Mouse (Mus musculus) embryonic facial prominence, embryonic 12.5 days (tissue): Measurements from ENCODE around the gene Tenm2. TPM values are rescaled to one million over a fixed set of nuclear protein-coding genes. Genes with fewer than 3 reads are reported as not detected.
A peak's percentile ranks its signal among the peaks of the same experiment; 100 is the strongest.

Experiments
- ATAC-seq: fragments of 200-750 bp; cut with Nextera tagmentation; 2 replicates; pipeline ENCODE4 v1.8.0; 2017; ENCODE audit not compliant: insufficient number of reproducible peaks, insufficient read depth, low FRiP score, low TSS enrichment
- H3K27ac ChIP-seq: fragments of 300-500 bp; sonication (generic); 2 replicates; pipeline ENCODE4 v1.5.1; 2016; ENCODE audit warnings: mild to moderate bottlenecking
- H3K27me3 ChIP-seq: fragments of 300-500 bp; sonication (generic); 2 replicates; pipeline ENCODE4 v1.6.1; 2016; ENCODE audit warnings: mild to moderate bottlenecking, moderate library complexity
- H3K36me3 ChIP-seq: fragments of 300-500 bp; sonication (generic); 2 replicates; pipeline ENCODE4 v1.6.1; 2016; ENCODE audit warnings: mild to moderate bottlenecking
- H3K4me1 ChIP-seq: fragments of 300-500 bp; sonication (generic); 2 replicates; pipeline ENCODE4 v1.6.1; 2016
- H3K4me2 ChIP-seq: fragments of 300-500 bp; sonication (generic); replicated peaks from 2 replicates; pipeline ENCODE4 v1.6.1; 2016; ENCODE audit warnings: mild to moderate bottlenecking, moderate library complexity
- H3K4me3 ChIP-seq: fragments of 300-500 bp; sonication (generic); 2 replicates; pipeline ENCODE4 v1.5.1; 2016; ENCODE audit warnings: mild to moderate bottlenecking
- H3K9ac ChIP-seq: fragments of 300-500 bp; sonication (generic); 2 replicates; pipeline ENCODE4 v1.6.1; 2016; ENCODE audit warnings: mild to moderate bottlenecking, moderate library complexity
- H3K9me3 ChIP-seq: fragments of 300-500 bp; sonication (generic); 2 replicates; pipeline ENCODE4 v1.6.1; 2016; ENCODE audit warnings: mild to moderate bottlenecking, moderate library complexity
- WGBS: fragments of 180-500 bp; shearing (Covaris S2); methylation state at CpG from one replicate; pipeline ENCODE4 v1.1.7; 2016; 5-methylcytosine and 5-hydroxymethylcytosine counted together
- polyA plus RNA-seq: library from polyadenylated mRNA; unstranded; fragments of >200 nt; fragmentation: Nextera tagmentation; extraction: Ambion mirVana; gene quantifications from 2 replicates; pipeline ENCODE4 v1.2.1, GENCODE M21; 2016

The Tenm2 gene
- polyA plus RNA-seq, 1 experiment from 2014 or later: 3.4 TPM

DNA sequence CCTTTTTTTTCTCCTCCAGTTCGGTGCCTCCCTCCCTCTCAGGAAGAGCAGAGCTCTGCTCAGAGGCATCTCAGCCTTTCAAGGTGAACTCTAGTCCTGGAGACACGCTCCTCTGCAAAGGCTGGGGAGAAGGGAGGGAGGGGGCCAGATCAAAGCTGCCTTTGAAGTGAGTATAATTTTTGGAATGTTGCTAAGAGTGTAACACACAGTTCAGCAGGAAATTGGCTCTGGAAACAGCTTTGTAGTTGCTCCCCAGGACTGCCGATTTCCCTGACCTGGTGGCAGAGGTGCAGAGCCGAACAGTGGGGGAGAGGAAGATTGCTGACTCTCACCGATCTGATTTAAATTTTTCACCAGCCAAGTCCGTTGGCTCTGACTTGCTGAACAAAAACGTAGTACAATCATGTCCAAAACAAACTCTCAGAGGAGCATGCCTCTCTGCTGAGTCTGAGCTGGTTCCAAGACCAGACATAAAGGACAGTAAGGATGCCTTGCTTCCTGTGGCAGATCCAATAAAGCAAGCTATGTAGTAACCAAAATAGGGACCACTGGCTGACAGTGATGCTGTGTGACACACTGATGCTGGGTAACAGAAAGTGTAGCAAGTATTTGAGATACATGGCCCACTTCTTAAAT, 901.5 kb downstream of the Tenm2 start:
- Histone ChIP-seq H3K27ac (peak overlapping the region; percentile 57; the same call in 1 of the 2 replicates), H3K27me3 (no peaks in the 10 kb centered on the region), H3K9me3 (no peaks in the 10 kb centered on the region), H3K4me1 (0 out of 2 replicates have a peak, but pooled peaks cover 15% of the 10 kb centered on the region), H3K36me3 (no peaks in the 10 kb centered on the region), H3K4me2 (no peak overlapping the region), H3K9ac (no peak overlapping the region), H3K4me3 (no peak overlapping the region)
- WGBS: 3% methylated on average over 7 of the region's 7 CpGs
- ATAC-seq: peak; percentile 28; the same call in 1 of the 2 replicates

DNA sequence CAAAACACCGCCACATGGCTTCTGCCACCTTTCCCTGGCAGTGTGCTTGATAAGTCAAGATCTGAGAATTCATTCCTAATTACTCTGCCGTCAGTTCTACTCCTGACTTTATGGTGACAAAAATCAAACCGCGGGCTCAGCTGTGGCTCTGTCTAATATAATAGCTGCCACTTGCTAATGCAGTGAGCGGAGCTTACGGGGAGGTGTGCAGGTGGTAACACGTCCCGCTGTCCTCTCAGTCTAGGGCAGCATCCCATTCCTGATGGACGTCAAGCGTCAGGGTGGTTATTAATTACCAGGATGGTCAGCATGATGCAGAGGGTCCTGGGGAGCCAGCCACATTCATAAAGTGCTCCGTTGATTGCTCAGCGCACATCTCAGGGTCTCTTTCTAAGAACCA, 903.5 kb downstream of the Tenm2 start:
- no peaks in the 10 kb centered on the region for H3K9me3 ChIP-seq
- WGBS: 71% methylated on average over 12 of the region's 12 CpGs
- H3K27ac ChIP-seq: no peak overlapping the region
- no peaks in the 10 kb centered on the region for H3K27me3 ChIP-seq
- no peak overlapping the region for H3K4me3 ChIP-seq
- no peak for ATAC-seq
- no peaks in the 10 kb centered on the region for H3K36me3 ChIP-seq
- 0 out of 2 replicates have a peak, but pooled peaks cover 15% of the 10 kb centered on the region for H3K4me1 ChIP-seq
- no peak overlapping the region for H3K9ac ChIP-seq
- no peak overlapping the region for H3K4me2 ChIP-seq

DNA sequence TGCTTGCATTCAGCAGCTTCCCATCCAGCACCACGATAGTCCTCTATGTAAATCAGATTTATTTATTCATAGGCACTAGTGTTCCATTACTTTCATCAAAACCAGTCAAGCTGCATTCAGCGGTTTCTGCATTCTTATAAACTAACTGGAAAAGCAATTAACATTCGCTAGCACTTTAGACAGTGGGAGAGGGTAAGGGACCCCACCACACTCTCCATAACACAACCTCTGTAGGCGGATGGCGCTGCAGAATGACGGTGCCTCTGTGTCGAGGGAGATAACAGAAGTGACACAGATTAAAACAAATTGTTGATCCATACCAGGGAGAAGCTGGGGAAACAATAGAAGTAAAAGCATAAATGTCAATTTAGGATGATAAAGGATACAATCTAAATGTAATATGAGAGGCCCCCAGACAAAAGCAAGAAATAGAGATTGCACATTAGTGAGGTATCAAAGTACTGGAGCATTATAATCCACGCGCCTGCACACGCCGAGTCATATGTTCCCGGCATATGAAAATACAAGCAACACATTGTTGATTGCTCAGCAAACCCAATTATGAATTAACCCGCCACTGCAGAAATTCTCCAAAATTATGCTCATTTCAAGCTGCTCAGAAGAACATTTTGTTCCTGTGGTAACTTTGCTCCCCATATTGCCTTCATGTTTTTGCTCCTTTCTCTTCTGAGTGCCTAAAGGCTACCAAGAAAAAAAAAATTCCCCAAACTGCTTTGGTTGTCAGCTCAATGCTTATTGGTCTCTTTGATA, 904.2 kb downstream of the Tenm2 start:
- H3K9ac ChIP-seq: no peak overlapping the region

DNA sequence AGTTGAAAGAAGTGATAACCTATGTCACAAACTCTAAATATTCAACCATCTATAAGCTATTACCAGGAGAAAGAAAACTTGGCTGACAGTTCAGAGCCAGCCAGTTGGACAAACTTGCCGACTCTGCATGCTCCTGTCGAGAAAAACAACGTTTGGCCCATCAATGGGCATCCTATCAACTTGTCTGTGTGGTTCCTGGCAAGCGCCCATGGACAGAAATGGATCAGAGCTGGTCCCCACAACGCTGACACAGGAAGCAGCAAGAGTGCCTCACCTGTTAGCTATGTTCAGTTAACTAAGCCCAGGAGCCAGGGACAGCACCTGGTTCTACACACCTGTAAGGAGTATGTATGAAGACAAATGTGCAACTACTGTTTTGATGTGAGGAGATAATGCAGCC, 908.5 kb downstream of the Tenm2 start:
- Histone ChIP-seq H3K9me3 (no peaks in the 10 kb centered on the region), H3K4me3 (no peak overlapping the region), H3K9ac (no peak overlapping the region), H3K27me3 (no peaks in the 10 kb centered on the region), H3K4me2 (no peak overlapping the region), H3K36me3 (no peaks in the 10 kb centered on the region), H3K4me1 (0 out of 2 replicates have a peak, but pooled peaks cover 7% of the 10 kb centered on the region), H3K27ac (no peak overlapping the region)
- WGBS: 90% methylated on average over 5 of the region's 5 CpGs
- ATAC-seq: no peak

More for the DNA sequence above, 904.2 kb downstream of the Tenm2 start:
- Histone ChIP-seq H3K27me3 (no peaks in the 10 kb centered on the region), H3K4me3 (no peak overlapping the region), H3K4me1 (0 out of 2 replicates have a peak, but pooled peaks cover 15% of the 10 kb centered on the region), H3K9me3 (no peaks in the 10 kb centered on the region), H3K4me2 (no peak overlapping the region), H3K27ac (no peak overlapping the region), H3K36me3 (no peaks in the 10 kb centered on the region)
- ATAC-seq: no peak
- WGBS: 67% methylated on average over 13 of the region's 13 CpGs

DNA sequence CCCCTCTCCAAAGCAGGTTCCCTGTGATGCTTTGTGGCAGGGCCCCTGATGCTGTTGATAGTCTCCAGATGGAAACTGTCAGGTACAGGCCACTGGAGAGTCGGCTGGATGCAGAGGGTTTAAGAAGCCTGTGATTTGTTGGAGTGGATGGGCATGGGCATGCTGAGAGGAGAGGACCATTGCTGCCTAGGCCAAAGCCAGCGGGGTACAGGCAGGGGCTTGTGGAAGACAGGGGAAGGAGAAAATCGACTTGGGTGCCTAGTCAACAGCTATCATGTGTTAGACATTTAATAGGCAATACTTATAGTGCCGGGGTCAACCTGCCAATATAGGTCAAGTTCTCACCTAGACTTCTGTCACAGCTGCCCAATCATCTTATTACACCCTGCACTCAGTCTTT, 926.4 kb downstream of the Tenm2 start:
- H3K9me3 ChIP-seq: no peaks in the 10 kb centered on the region
- H3K27ac ChIP-seq: no peak overlapping the region
- no peaks in the 10 kb centered on the region for H3K27me3 ChIP-seq
- H3K4me2 ChIP-seq: no peak overlapping the region
- H3K9ac ChIP-seq: no peak overlapping the region
- 65% methylated on average over 4 of the region's 4 CpGs for WGBS
- ATAC-seq: no peak
- H3K4me1 ChIP-seq: no peaks in the 10 kb centered on the region
- H3K4me3 ChIP-seq: no peak overlapping the region
- H3K36me3 ChIP-seq: no peaks in the 10 kb centered on the region

DNA sequence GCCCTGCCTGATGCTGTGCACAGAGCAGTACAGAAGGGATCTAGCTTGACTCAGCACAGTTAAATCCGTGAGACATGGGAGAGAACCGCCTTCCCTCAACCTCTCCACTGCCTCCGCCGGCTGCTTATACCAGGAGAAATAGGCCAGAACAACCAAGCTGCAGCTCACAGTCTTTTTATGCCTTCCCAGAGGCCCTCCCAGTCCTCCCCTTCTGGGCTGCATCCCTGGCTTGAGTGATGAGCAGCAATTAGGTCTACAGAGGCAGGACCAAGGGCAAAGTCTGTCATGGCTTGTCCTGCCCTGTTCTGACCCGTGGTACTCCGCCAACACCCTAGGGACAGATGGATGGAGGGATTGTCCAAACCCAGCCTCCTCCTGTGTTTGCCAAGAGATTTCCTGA, 928.5 kb downstream of the Tenm2 start:
- H3K36me3 ChIP-seq: no peaks in the 10 kb centered on the region
- H3K27ac ChIP-seq: no peak overlapping the region
- no peaks in the 10 kb centered on the region for H3K9me3 ChIP-seq
- no peak overlapping the region for H3K4me3 ChIP-seq
- 90% methylated on average over 6 of the region's 6 CpGs for WGBS
- no peak overlapping the region for H3K4me2 ChIP-seq
- no peaks in the 10 kb centered on the region for H3K27me3 ChIP-seq
- 0 out of 2 replicates have a peak, but pooled peaks cover 5% of the 10 kb centered on the region for H3K4me1 ChIP-seq
- ATAC-seq: peak; percentile 7; the same call in 1 of the 2 replicates
- no peak overlapping the region for H3K9ac ChIP-seq

DNA sequence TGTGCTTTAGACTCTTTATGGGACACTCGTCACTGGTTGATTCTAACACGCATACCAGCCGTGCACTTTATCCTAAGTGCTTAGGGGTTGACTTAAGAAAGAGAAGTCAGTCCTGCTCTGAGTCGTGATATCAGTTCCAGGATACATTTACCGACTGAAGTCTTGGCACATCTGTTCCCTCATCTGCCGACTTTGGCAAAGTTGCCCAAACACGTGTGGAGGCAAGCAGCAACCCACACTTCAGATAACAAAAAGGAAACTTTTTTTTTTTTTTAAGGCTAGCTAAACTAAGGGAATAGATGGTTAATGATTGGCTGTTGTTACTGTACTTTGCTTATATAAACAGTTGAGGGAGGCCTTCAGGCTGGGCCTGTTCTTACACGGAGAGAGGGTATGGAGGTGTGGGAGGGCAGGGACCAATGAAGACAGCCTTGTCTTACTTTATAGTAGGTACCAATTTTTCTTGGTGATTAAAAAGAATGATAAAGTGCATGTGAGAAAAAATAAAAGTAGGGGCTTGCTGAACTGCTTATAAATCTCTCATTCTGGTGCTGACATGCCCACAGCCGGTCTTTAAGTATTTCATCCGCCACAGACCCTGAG, 930.3 kb downstream of the Tenm2 start:
- H3K4me2 ChIP-seq: no peak overlapping the region
- no peaks in the 10 kb centered on the region for H3K27me3 ChIP-seq
- no peak for ATAC-seq
- no peaks in the 10 kb centered on the region for H3K9me3 ChIP-seq
- H3K27ac ChIP-seq: no peak overlapping the region
- 78% methylated on average over 10 of the region's 10 CpGs for WGBS
- H3K4me3 ChIP-seq: no peak overlapping the region
- H3K36me3 ChIP-seq: no peaks in the 10 kb centered on the region
- H3K9ac ChIP-seq: no peak overlapping the region
- H3K4me1 ChIP-seq: 0 out of 2 replicates have a peak, but pooled peaks cover 10% of the 10 kb centered on the region

DNA sequence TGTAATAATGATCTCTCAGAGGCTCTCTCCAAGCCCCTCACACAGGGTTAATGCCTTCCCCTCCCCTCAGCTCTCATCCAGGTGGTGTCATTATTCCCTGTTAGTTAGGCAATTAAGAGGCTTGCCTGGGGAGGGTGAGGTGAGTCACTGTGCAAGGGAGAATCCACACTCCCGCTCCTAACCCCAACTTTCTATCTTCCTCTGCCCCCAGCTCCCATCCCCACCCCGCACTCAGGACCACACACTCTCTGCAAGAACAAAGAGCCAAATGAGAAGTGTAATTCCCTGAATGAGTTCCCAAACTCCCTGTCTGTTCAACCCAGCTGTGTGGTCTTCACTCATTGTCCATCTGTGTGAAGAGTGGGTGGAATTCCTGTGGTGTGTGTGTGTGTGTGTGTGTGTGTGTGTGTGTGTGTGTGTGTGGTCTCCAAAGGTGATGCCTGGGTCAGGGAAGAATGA, 932.8 kb downstream of the Tenm2 start:
- no peaks in the 10 kb centered on the region for H3K9me3 ChIP-seq
- H3K36me3 ChIP-seq: no peaks in the 10 kb centered on the region
- WGBS: 43% methylated on average over 2 of the region's 2 CpGs
- H3K27ac ChIP-seq: no peak overlapping the region
- H3K9ac ChIP-seq: no peak overlapping the region
- no peak overlapping the region for H3K4me3 ChIP-seq
- no peaks in the 10 kb centered on the region for H3K27me3 ChIP-seq
- no peak overlapping the region for H3K4me2 ChIP-seq
- 0 out of 2 replicates have a peak, but pooled peaks cover 10% of the 10 kb centered on the region for H3K4me1 ChIP-seq
- ATAC-seq: 0 out of 2 replicates have a peak, but pooled peaks have one; percentile 6

DNA sequence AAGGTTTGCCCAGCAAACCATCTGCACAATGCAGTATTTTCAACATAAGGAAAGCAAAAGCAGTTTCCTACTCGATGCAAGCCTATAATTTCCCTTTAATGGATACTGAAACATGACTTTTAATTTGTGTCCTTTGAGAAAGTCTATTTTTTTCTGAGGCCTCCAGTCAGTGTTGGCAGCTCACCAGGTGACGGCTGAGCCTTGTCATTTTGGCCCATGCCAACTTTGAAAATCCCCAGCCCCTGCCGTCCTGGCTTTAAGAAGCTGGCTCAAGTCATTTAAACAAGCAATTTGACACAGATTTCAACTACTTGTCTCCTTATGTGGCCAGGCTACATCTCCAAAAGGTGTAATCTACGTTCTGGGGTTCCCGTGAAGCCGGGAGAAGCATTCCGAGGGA, 933.7 kb downstream of the Tenm2 start:
- H3K4me2 ChIP-seq: no peak overlapping the region
- no peaks in the 10 kb centered on the region for H3K36me3 ChIP-seq
- H3K27me3 ChIP-seq: no peaks in the 10 kb centered on the region
- no peak overlapping the region for H3K9ac ChIP-seq
- 55% methylated on average over 7 of the region's 7 CpGs for WGBS
- H3K4me3 ChIP-seq: no peak overlapping the region
- H3K27ac ChIP-seq: no peak overlapping the region
- ATAC-seq: no peak
- H3K9me3 ChIP-seq: no peaks in the 10 kb centered on the region
- 0 out of 2 replicates have a peak, but pooled peaks cover 10% of the 10 kb centered on the region for H3K4me1 ChIP-seq

DNA sequence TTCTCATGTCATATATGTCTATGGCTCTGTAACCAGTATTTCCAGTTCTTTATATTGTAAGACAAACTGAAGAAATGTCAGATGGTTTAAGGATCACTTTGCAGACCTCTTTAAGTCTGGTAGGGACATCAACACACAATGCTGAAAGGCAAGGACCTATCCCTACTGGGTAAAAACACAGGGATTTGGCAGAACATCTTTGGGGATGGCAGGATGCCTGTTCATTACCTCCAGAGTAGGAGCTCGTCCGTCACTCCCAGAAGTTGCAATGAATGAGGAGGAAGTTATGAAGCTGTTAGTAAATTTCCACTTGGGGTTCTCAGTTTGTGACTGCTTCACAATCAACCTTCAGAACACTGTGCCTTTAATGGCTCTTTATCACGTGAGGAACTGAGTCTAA, 939.2 kb downstream of the Tenm2 start:
- Histone ChIP-seq H3K36me3 (no peaks in the 10 kb centered on the region), H3K4me1 (no peaks in the 10 kb centered on the region), H3K9me3 (no peaks in the 10 kb centered on the region), H3K4me2 (no peak overlapping the region), H3K27ac (no peak overlapping the region), H3K27me3 (no peaks in the 10 kb centered on the region), H3K4me3 (no peak overlapping the region), H3K9ac (no peak overlapping the region)
- no peak for ATAC-seq
- 75% methylated on average over 3 of the region's 3 CpGs for WGBS

DNA sequence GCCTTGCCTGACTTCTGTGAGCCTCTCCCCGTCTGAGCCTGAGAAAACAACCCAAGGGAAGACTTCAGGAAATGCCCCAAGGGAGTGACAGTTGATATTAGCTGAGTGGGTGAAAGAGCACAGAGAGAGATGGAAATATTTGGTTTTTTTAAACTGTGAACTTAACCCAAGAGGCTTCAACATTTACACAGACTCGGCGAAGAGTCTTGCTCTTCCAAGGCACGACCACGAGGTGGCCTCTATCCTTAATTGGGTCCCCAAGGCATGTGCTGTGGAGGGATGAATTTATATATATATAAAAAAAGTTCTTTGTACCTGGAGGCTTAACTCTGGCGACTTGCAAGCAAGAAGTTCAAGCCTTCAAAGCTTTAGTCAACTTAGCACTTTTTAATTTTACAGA, 943.6 kb downstream of the Tenm2 start:
- WGBS: 49% methylated on average over 6 of the region's 6 CpGs
- no peak overlapping the region for H3K4me2 ChIP-seq
- no peaks in the 10 kb centered on the region for H3K4me1 ChIP-seq
- no peak for ATAC-seq
- no peaks in the 10 kb centered on the region for H3K27me3 ChIP-seq
- no peaks in the 10 kb centered on the region for H3K9me3 ChIP-seq
- no peak overlapping the region for H3K9ac ChIP-seq
- H3K4me3 ChIP-seq: no peak overlapping the region
- H3K27ac ChIP-seq: no peak overlapping the region
- H3K36me3 ChIP-seq: no peaks in the 10 kb centered on the region
